ENCODE assay signal across 8 mouse cellular contexts in the genomic region with DNA sequence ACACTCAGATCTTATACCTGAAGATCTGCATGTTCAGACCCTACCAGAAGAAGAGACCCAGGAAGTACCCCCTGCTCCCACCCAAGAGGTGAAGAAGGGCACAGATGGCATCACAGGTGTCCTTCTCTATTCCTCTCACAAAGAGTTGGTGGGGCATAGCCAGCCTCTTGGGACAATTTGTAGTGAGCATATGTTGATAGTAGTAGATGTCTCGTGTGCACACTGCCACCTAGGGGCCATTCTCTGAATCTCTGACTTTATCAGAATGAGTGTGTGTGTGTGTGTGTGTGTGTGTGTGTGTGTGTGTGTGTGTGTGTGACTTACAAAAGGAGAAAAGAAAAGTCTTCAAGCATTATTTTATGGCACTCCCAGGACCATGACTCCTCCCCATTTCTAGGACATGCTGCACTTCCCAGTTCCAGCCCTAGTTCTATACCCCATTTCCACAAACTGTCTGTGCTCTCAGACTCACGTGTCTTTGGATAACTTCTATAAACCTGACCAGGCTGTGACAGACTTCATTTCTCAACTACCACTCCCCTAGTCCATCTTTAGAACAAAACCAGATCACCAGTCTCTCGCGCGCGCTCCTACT. TPM values are rescaled to one million over a fixed set of nuclear protein-coding genes. Genes with fewer than 3 reads are reported as not detected.
DNase-seq lines count a peak whose midpoint lies in the region; ATAC-seq lines count a peak whose summit lies in the region.

No protein-coding gene starts in this region.

- peak; percentile 66 for DNase-seq in urinary bladder, postnatal 14 days (ENCODE audit: low spot score)
- no peak for DNase-seq in urinary bladder, adult 18-20 months (ENCODE audit: low spot score in 2 of 2)
- peak; percentile 64 to 75 for DNase-seq in cerebellum, postnatal 36 days
- DNase-seq in gastrocnemius, adult 8-10 months (ENCODE audit: low spot score in 2 of 2), result peak; percentile 48 to 52
- DNase-seq in left cerebral cortex, postnatal 36 days (ENCODE audit: low spot score in 2 of 2), result peak; percentile 56 to 70
- peak; percentile 61 for DNase-seq in midbrain, embryonic 10.5 days (ENCODE audit: low spot score)
- peak; percentile 64 for DNase-seq in skeletal muscle tissue, adult 2 months (ENCODE audit: low read depth, low spot score)

- no peaks in the 10 kb centered on the region for H3K36me3 ChIP-seq in intestine, embryonic 15.5 days
- no peaks in the 10 kb centered on the region for H3K36me3 ChIP-seq in midbrain, embryonic 10.5 days

- H3K4me1 ChIP-seq in intestine, embryonic 15.5 days (replicated peaks), result no peaks in the 10 kb centered on the region
- peaks cover 6% of the 10 kb centered on the region; the same call in 1 of the 2 replicates for H3K4me1 ChIP-seq in midbrain, embryonic 10.5 days

- no peak overlapping the region for H3K27ac ChIP-seq in intestine, embryonic 15.5 days
- no peak overlapping the region for H3K27ac ChIP-seq in midbrain, embryonic 10.5 days (replicated peaks)

- H3K4me3 ChIP-seq in intestine, embryonic 15.5 days (replicated peaks), result no peak overlapping the region
- H3K4me3 ChIP-seq in midbrain, embryonic 10.5 days, result no peak overlapping the region

- H3K9ac ChIP-seq in intestine, embryonic 15.5 days, result no peak overlapping the region

- no peaks in the 10 kb centered on the region for H3K27me3 ChIP-seq in intestine, embryonic 15.5 days (replicated peaks)
- H3K27me3 ChIP-seq in midbrain, embryonic 10.5 days (ENCODE audit: low read depth, poor library complexity, severe bottlenecking), result no peaks in the 10 kb centered on the region

- peak; percentile 67 for ATAC-seq in intestine, embryonic 15.5 days

- intact Hi-C loops in left cerebral cortex, postnatal 36 days (cut with DNase I), result loop anchor here (1.0 kb wide), 1 partner anchor 58 kb away; no protein-coding TSS in a partner anchor

- H3K4me2 ChIP-seq in intestine, embryonic 15.5 days (replicated peaks), result no peak overlapping the region

- H3K9me3 ChIP-seq in intestine, embryonic 15.5 days, result no peaks in the 10 kb centered on the region
- H3K9me3 ChIP-seq in midbrain, embryonic 10.5 days (replicated peaks), result no peaks in the 10 kb centered on the region

- 73% methylated on average over 6 of the region's 6 CpGs for WGBS in intestine, embryonic 15.5 days
- 79% methylated on average over 6 of the region's 6 CpGs for whole genome bisulfite sequencing in midbrain, embryonic 10.5 days

RNA-seq across cellular contexts. Expression of a gene that starts 8.6 kb away (rescaled TPM):
- total RNA-seq in gastrocnemius, adult 8-10 months (2022), result 10 to 100 TPM in 2 of 4 experiments, 1 to 10 TPM in 2; 8.9 to 11.6 (median 10.3) TPM
- polyA plus RNA-seq in intestine, embryonic 15.5 days (2015; fragmentation: Nextera tagmentation; extraction: Ambion mirVana), result 56.8 and 61.0 TPM in 2 replicates
- total RNA-seq in left cerebral cortex, postnatal 36 days (2021), result 10 to 100 TPM; 54.2 to 56.6 TPM
- 90.6 and 101 TPM in 2 replicates for polyA plus RNA-seq in midbrain, embryonic 10.5 days (2016; fragmentation: Nextera tagmentation; extraction: Ambion mirVana)

RNA-seq across cellular contexts. Expression of a gene that starts 38.4 kb away (rescaled TPM):
- total RNA-seq in gastrocnemius, adult 8-10 months (2022), result 10 to 100 TPM; 25.1 to 33.3 (median 30.0) TPM
- polyA plus RNA-seq in intestine, embryonic 15.5 days (2015; fragmentation: Nextera tagmentation; extraction: Ambion mirVana), result 51.6 and 54.4 TPM in 2 replicates
- total RNA-seq in left cerebral cortex, postnatal 36 days (2021), result 100 to 1,000 TPM; 118 to 125 TPM
- 45.4 and 46.5 TPM in 2 replicates for polyA plus RNA-seq in midbrain, embryonic 10.5 days (2016; fragmentation: Nextera tagmentation; extraction: Ambion mirVana)

Comparison
In these comparisons a context has a peak if more than half of its experiments do, and no peak if none do; other contexts are left out.
1. DNase-seq: peak in urinary bladder, postnatal 14 days (single experiment), cerebellum, postnatal 36 days (2 of 2), gastrocnemius, adult 8-10 months (2 of 2), left cerebral cortex, postnatal 36 days (2 of 2), midbrain, embryonic 10.5 days (single experiment) and skeletal muscle tissue, adult 2 months (single experiment); none in urinary bladder, adult 18-20 months (0 of 2).
2. RNA of a gene that starts 8.6 kb away (total RNA-seq): 54.2 to 56.6 TPM in left cerebral cortex, postnatal 36 days; 8.9 to 11.6 TPM in gastrocnemius, adult 8-10 months; every median in the first group is over 4 times any median in the second.